Mouse (Mus musculus) cortical plate, adult 2 months (tissue): ENCODE data around the gene Pard3b. TPM values are rescaled to one million over a fixed set of nuclear protein-coding genes. Genes with fewer than 3 reads are reported as not detected.
A peak's percentile ranks its signal among the peaks of the same experiment; 100 is the strongest.

Experiments used
- H3K27ac ChIP-seq: fragments of 200-500 bp; 2 replicates; pipeline ENCODE4 v1.5.1; 2012; ENCODE audit warnings: low read length, control low read depth, inconsistent platforms; ENCODE audit not compliant: insufficient read depth
- H3K4me1 ChIP-seq: fragments of 200-500 bp; 2 replicates; pipeline ENCODE4 v1.6.1; 2011; ENCODE audit warnings: low read length; ENCODE audit not compliant: control insufficient read depth, insufficient read depth
- H3K4me3 ChIP-seq: fragments of 200-500 bp; 2 replicates; pipeline ENCODE4 v1.5.1; 2011; ENCODE audit warnings: mild to moderate bottlenecking, low read length, control low read depth; ENCODE audit not compliant: insufficient read depth
- CTCF ChIP-seq: fragments of 200-500 bp; IDR thresholded peaks from 2 replicates; pipeline ENCODE4 v1.5.1; 2011; ENCODE audit warnings: mild to moderate bottlenecking, control low read depth, low read length; ENCODE audit not compliant: insufficient read depth; ENCODE audit errors: extremely low read depth
- POLR2A ChIP-seq: fragments of 200-500 bp; IDR thresholded peaks from 2 replicates; pipeline ENCODE4 v1.6.1; 2011; ENCODE audit warnings: mild to moderate bottlenecking, low read length, control low read depth; ENCODE audit not compliant: insufficient read depth; ENCODE audit errors: extremely low read depth
- polyA plus RNA-seq: library from polyadenylated mRNA; depleted of rRNA; stranded (reverse); fragments of >200 nt; gene quantifications from 2 replicates; pipeline ENCODE4 v1.2.3, GENCODE M21; 2012

The Pard3b gene
- polyA plus RNA-seq, 1 experiment = 1.3 TPM

- Histone ChIP-seq H3K4me1 (no peaks in the 10 kb centered on the region), H3K27ac (no peak overlapping the region), H3K4me3 (no peak overlapping the region)
- no peak for TF ChIP-seq POLR2A
- no peak for TF ChIP-seq CTCF
These were observed 104.2 kb downstream of the Pard3b start for GRCm38 (mm10) chr1:61742831-61743230.

- Histone ChIP-seq H3K4me1 (no peaks in the 10 kb centered on the region), H3K27ac (no peak overlapping the region), H3K4me3 (no peak overlapping the region)
- no peak for TF ChIP-seq POLR2A
- no peak for TF ChIP-seq CTCF
These were observed 108.9 kb downstream of the Pard3b start for GRCm38 (mm10) chr1:61747481-61747880.

- no peak for TF ChIP-seq CTCF
- no peak for TF ChIP-seq POLR2A
- Histone ChIP-seq H3K4me1 (no peaks in the 10 kb centered on the region), H3K4me3 (no peak overlapping the region), H3K27ac (no peak overlapping the region)
These were observed 112.4 kb downstream of the Pard3b start for GRCm38 (mm10) chr1:61751008-61751407.

- Histone ChIP-seq H3K27ac (no peak overlapping the region), H3K4me3 (no peak overlapping the region), H3K4me1 (no peaks in the 10 kb centered on the region)
- TF ChIP-seq CTCF (no peak), POLR2A (no peak)
These were observed 118.1 kb downstream of the Pard3b start for GRCm38 (mm10) chr1:61756771-61757170.

GRCm38 (mm10) chr1:61771213-61771612 lies 132.6 kb downstream of the Pard3b start:
- no peak overlapping the region for H3K4me3 ChIP-seq
- no peaks in the 10 kb centered on the region for H3K4me1 ChIP-seq
- no peak overlapping the region for H3K27ac ChIP-seq
- TF ChIP-seq CTCF (peak; percentile 84), POLR2A (no peak)

- TF ChIP-seq POLR2A (no peak), CTCF (no peak)
- Histone ChIP-seq H3K4me1 (no peaks in the 10 kb centered on the region), H3K27ac (no peak overlapping the region), H3K4me3 (no peak overlapping the region)
These were observed 140.1 kb downstream of the Pard3b start for GRCm38 (mm10) chr1:61778731-61779130.

GRCm38 (mm10) chr1:61779906-61780305 lies 141.3 kb downstream of the Pard3b start:
- no peak overlapping the region for H3K4me3 ChIP-seq
- H3K27ac ChIP-seq = no peak overlapping the region
- no peaks in the 10 kb centered on the region for H3K4me1 ChIP-seq
- TF ChIP-seq CTCF (no peak), POLR2A (no peak)

- TF ChIP-seq CTCF = no peak
- TF ChIP-seq POLR2A = no peak
- H3K4me1 ChIP-seq = no peaks in the 10 kb centered on the region
- H3K27ac ChIP-seq = no peak overlapping the region
- no peak overlapping the region for H3K4me3 ChIP-seq
These were observed 157.7 kb downstream of the Pard3b start for GRCm38 (mm10) chr1:61796296-61796695.

GRCm38 (mm10) chr1:61820213-61820612 lies 181.6 kb downstream of the Pard3b start:
- no peak overlapping the region for H3K27ac ChIP-seq
- TF ChIP-seq CTCF (no peak), POLR2A (no peak)
- no peak overlapping the region for H3K4me3 ChIP-seq
- H3K4me1 ChIP-seq = no peaks in the 10 kb centered on the region

GRCm38 (mm10) chr1:61825560-61826191 lies 187.1 kb downstream of the Pard3b start:
- H3K27ac ChIP-seq = no peak overlapping the region
- H3K4me1 ChIP-seq = no peaks in the 10 kb centered on the region
- H3K4me3 ChIP-seq = no peak overlapping the region
- TF ChIP-seq CTCF (no peak), POLR2A (no peak)
